Mouse (Mus musculus): Measurements from ENCODE around the gene Ap1ar. TPM values are rescaled to one million over a fixed set of nuclear protein-coding genes. Genes with fewer than 3 reads are reported as not detected.

Gene Ap1ar
- total RNA-seq, 2 experiments from 2014 or later = 22.2 to 25.1 TPM

DNA sequence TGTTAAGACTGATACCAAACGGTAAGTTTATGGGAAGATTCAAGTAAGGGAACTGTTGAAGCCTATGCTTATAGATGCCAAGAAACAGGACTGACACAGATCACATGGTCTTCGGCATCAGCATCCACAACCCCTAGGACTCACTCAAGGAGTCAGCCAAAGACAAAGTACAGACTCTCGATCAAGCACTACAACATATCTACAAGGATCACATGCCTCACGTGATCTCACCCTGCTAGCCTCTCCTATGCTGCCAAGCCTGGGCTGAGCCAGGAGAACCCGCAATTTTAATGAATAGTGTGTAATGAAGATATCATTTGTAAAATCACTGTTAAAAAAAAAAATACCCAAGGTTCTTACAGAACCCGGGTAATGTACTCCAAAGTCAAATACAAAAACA lies 1.7 kb downstream of the Ap1ar start:
- intact Hi-C loops (cut with DNase I) = loop anchor here (5.0 to 10.0 kb wide), 3 partner anchors 43 to 281 kb away; partner anchors contain the start of genes Fam241a, Larp7 and Zgrf1
- H3K27ac ChIP-seq = no peak overlapping the region
- H3K4me3 ChIP-seq = no peak overlapping the region
- TF ChIP-seq CTCF (IDR thresholded peaks at IDR 0.05) = no peak
- no peak for DNase-seq

DNA sequence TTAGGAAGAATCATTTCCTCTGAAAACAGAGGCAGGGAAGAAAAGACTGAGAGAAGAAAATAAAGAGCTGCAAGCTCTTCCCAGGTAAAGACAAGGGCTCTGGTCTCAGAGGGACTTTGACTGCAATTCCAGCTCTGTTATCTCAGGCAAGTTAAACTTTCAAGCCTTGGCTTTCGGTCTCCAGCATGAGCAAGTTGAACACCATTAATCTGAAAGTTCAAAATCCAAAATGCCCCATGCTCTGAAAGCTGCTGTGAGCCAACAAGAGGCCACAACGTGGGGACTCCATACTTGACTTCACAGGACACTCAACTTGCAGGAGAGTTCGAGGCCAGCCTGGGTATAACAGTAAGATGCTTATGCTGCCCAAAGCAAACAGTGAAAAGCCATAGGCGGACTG lies 3.3 kb downstream of the Ap1ar start:
- Histone ChIP-seq H3K4me3 (no peak overlapping the region), H3K27ac (no peak overlapping the region)
- TF ChIP-seq CTCF (IDR thresholded peaks at IDR 0.05) = no peak
- intact Hi-C loops (cut with DNase I) = loop anchor here (10.0 kb wide), 1 partner anchor 279 kb away; the partner anchor contains the start of genes Larp7 and Zgrf1
- DNase-seq = no peak

DNA sequence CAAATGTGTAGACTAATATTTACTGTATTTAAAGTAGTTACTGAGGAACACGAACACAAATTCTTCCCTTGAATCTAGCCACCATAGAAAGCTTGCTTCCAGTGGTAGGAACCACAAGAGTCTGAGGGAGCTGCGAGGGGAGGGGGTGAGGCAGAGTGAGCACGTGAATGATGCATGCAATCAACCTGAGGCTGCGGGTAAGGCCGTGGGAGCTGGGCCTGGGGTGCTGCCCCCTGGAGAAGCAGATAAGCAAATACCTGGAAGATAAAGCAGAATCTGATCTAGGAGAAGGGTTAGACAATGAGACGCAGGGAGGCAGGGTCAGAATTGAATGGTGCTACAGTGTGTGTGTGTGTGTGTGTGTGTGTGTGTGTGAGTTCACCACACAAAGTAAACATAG lies 6.2 kb downstream of the Ap1ar start:
- no peak for DNase-seq
- Histone ChIP-seq H3K27ac (no peak overlapping the region), H3K4me3 (no peak overlapping the region)
- TF ChIP-seq CTCF (IDR thresholded peaks at IDR 0.05) = no peak
- intact Hi-C loops (cut with DNase I) = loop anchor here (10.0 kb wide), 1 partner anchor 276 kb away; the partner anchor contains the start of genes Larp7 and Zgrf1

DNA sequence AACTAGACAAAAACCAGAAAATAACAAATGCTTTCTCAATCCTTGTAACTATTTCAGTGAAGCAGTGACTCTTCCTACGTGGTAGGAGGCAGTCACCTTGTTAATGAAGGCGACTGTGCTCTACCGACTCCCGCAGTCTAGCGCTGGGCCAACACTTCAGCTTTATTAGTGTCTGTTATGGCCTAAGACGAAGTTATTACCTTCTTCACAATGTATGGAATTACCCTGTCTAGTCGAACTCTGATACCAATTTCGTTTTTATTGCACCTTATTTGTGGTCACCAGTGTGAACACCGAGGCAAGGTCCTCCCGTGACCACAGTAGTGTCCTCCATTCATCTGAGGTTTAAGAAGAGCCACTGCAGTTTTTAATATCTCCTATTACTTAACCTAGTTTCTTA lies 7.1 kb downstream of the Ap1ar start:
- no peak for TF ChIP-seq CTCF (IDR thresholded peaks at IDR 0.05)
- DNase-seq = no peak
- no peak overlapping the region for H3K27ac ChIP-seq
- no peak overlapping the region for H3K4me3 ChIP-seq
- intact Hi-C loops (cut with DNase I) = loop anchor here (10.0 kb wide), 1 partner anchor 275 kb away; the partner anchor contains the start of genes Larp7 and Zgrf1

- TF ChIP-seq CTCF (IDR thresholded peaks at IDR 0.05) = no peak
- Histone ChIP-seq H3K27ac (no peak overlapping the region), H3K4me3 (no peak overlapping the region)
- intact Hi-C loops (cut with DNase I) = no loop called here
- no peak for DNase-seq
These were observed 10.2 kb downstream of the Ap1ar start for GRCm38 (mm10) chr3:127827123-127827522.

- intact Hi-C loops (cut with DNase I) = no loop called here
These were observed 10.8 kb downstream of the Ap1ar start for GRCm38 (mm10) chr3:127826503-127826902.

DNA sequence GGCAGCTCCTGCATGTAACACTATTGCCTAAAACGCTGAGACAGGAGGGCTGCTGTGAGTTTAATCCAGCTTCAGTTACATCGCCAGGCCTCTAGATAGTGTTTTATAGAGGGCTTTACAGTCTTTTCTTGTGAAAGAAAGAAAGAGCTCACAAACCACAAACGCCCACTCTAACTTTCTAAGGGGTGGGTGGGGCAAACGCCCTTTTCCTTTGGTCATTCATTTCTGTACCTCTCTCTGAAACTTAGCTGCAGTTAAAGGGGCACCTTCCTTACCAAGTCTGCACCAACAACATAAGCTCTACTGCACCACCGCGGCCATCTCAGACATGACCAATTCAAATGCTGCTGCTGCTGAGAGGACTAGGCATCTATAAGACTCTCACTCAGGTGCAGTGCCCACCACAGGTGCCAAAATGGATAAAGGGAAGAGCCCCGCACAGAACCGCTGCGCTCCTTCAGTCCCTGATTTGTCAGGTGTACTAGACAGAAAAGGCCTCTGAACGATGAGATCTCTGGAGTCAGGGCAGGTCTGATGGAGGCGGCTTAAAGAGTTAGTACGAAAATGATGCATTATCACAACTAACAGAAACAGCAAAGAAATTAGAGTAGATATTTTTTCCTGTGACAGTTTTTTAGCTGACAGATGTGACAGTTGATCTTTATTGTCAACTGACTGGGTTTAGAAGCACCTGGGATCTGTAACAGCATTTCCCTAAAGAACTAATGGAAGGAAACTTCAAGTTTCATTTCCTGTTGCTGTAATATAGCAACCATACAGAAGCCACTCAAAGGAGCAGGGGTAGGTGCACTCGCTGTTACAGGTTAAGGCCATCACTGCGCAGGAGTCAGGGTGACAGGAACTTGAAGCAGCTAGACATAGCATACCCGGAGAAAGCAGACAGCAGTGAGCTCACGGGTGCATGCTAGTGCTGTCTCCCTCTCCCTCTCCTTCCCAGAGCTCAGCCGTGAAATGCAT lies 13.1 kb downstream of the Ap1ar start:
- H3K27ac ChIP-seq = no peak overlapping the region
- TF ChIP-seq CTCF (IDR thresholded peaks at IDR 0.05) = no peak
- H3K4me3 ChIP-seq = no peak overlapping the region
- no peak for DNase-seq
- intact Hi-C loops (cut with DNase I) = no loop called here

More at GRCm38 (mm10) chr3:127826503-127826902, 10.8 kb downstream of the Ap1ar start:
- Histone ChIP-seq H3K27ac (no peak overlapping the region), H3K4me3 (no peak overlapping the region)
- no peak for DNase-seq
- TF ChIP-seq CTCF (IDR thresholded peaks at IDR 0.05) = no peak

GRCm38 (mm10) chr3:127821209-127821608 lies 16.1 kb downstream of the Ap1ar start:
- no peak for TF ChIP-seq CTCF (IDR thresholded peaks at IDR 0.05)
- intact Hi-C loops (cut with DNase I) = no loop called here
- Histone ChIP-seq H3K4me3 (no peak overlapping the region), H3K27ac (no peak overlapping the region; the same call in 1 of the 2 replicates)
- DNase-seq = no peak

GRCm38 (mm10) chr3:127820400-127820799 lies 16.9 kb downstream of the Ap1ar start:
- intact Hi-C loops (cut with DNase I) = no loop called here
- TF ChIP-seq CTCF (IDR thresholded peaks at IDR 0.05) = no peak
- DNase-seq = no peak
- Histone ChIP-seq H3K4me3 (no peak overlapping the region; the same call in 1 of the 2 replicates), H3K27ac (peak overlapping the region; percentile 87)

DNA sequence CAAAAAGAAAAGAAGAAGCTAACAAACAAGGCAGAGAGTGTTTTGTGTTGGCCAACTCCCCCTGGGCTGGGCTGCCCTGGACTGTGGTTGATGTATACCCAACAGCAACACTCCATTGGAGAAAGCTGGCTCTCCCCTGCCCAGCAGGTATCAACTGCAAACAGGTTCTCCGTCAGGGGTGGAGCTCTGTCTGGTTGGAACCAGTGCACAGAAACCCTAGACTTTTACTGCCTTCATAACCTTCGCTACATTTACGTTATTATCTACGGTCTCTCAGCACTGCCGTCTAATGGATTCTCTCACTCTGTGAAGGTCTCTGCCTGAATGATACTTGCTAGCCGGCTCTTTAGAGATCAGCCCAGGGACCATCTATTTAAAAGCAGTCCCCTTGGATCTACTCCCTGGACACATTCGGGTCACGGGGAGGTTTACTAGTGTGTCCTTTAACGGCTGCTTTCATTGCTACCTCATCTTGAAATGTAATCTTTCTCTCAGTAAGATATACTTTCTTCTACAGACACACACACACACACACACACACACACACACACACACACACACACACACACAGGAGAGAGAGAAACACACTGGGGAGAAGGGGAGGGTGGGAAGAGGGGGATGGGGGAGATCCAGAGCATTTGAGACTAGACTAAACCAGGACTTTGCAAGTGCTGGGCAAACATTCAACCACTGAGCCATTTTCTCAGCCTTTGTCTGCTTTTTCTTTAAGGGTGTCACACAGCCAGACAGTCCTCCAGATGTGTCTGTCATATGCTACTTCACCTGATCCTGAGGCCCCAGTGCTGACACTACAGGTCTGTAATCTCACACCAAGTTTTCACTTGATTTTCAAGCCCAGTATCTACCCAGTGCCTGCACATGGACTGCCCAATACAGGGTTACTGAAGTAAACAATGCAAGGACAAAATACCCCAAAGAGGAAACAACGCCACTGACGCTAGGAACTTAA lies 18.3 kb downstream of the Ap1ar start:
- no peak for TF ChIP-seq CTCF (IDR thresholded peaks at IDR 0.05)

DNA sequence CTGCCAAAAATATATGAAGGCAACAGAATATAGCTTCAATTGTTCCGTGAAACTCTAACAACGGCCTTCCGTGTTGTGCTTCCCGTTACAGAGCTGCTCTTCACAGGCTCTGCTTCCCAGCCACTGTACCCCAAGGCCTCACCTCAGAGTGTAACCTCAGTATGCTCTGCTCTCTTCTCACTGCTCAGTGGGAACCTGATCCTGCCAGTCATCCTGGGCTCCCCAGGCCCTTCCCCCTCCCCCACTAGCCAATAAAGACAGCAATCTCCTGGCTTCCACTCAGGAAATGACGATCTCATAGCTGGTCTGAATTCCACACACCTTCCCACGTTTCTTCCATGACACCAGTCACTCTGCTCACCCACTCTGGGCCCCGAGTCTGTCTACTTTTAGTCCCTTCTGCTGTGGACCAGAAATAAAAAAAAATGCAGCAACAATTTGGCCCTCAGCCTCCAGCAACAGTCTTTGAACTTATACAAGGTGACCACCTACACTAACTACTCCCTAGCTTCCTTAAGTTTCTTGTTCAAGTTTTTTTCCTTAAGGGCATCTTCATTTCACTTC lies 20.1 kb downstream of the Ap1ar start:
- peak overlapping the region; percentile 87 for H3K27ac ChIP-seq
- intact Hi-C loops (cut with DNase I) = no loop called here
- H3K4me3 ChIP-seq = peak overlapping the region; percentile 38
- peak; percentile 59 for DNase-seq
- no peak for TF ChIP-seq CTCF (IDR thresholded peaks at IDR 0.05)

More for the DNA sequence above, 18.3 kb downstream of the Ap1ar start:
- intact Hi-C loops (cut with DNase I) = no loop called here
- peak; percentile 28 for DNase-seq
- H3K27ac ChIP-seq = peak overlapping the region; percentile 87
- H3K4me3 ChIP-seq = no peak overlapping the region

DNA sequence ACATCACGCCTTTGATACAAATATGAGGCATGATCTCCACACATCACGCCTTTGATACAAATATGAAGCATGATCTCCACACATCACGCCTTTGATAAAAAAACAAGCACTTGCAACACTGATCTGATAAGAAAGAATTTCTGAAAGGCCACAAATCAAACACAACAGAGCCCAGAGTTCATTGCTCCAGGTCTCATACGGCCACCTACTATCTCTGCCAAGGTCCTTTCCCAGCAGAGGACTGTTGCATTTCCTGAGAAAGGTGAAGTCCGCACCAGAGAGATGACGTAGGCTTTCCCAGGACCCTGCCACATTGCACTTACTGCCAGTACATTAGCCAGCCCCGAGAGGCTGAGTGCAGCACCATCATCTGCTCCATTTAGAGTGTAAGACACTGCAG lies 28.2 kb downstream of the Ap1ar start:
- TF ChIP-seq CTCF (IDR thresholded peaks at IDR 0.05) = no peak
- Histone ChIP-seq H3K4me3 (no peak overlapping the region), H3K27ac (no peak overlapping the region)
- no peak for DNase-seq
- intact Hi-C loops (cut with DNase I) = no loop called here
